Mouse (Mus musculus) cerebellum, adult 2 months (tissue): ENCODE measurements around the gene Capn11.
A peak's percentile ranks its signal among the peaks of the same experiment; 100 is the strongest.

Source experiments
- CTCF ChIP-seq: fragments of 200-500 bp; IDR thresholded peaks from 2 replicates; pipeline ENCODE4 v1.5.1; 2011; ENCODE audit warnings: low read depth, mild to moderate bottlenecking, control low read depth, low read length, moderate library complexity, borderline replicate concordance; ENCODE audit not compliant: insufficient read depth
- POLR2A ChIP-seq: fragments of 200-500 bp; IDR thresholded peaks from 2 replicates; pipeline ENCODE4 v1.6.1; 2011; ENCODE audit warnings: low read length, control low read depth, borderline replicate concordance; ENCODE audit not compliant: insufficient read depth

DNA sequence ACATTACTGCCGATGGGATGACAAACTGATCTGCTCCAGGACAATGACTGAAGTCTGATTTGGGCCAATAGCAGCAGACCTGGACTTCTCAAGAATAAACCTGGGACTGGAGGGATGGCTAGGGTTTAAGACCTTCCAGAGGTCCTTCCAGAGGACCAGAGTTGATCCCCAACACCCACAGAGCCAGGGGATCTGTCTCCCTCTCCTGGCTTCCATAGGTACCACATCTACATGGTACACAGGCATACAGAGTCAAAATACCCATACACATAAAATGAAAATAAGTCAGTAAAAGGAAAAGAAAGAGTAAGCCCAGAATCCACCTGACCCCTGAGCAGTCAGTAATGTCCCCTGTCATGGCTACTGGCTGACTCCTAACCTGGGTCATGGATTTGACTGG, 12.7 kb upstream of the Capn11 start:
- peak; percentile 33; the same call in 1 of the 2 replicates for TF ChIP-seq CTCF
- no peak for TF ChIP-seq POLR2A
